Mouse (Mus musculus) heart, embryonic 11.5 days (tissue): ENCODE data around the gene Gsdma3. TPM values are rescaled to one million over a fixed set of nuclear protein-coding genes. Genes with fewer than 3 reads are reported as not detected.
"Not testable (repeated sequence)": the region's sequence is repeated elsewhere in the genome, so short reads cannot be mapped to it uniquely, and the experiment has no call there.

Experiments used
- ATAC-seq: fragments of 200-750 bp; cut with Nextera tagmentation; replicated peaks from 2 replicates; pipeline ENCODE4 v1.8.0; 2017; ENCODE audit warnings: moderate library complexity; ENCODE audit not compliant: insufficient number of reproducible peaks, low FRiP score, low TSS enrichment
- H3K27ac ChIP-seq: fragments of 300-500 bp; sonication (generic); 2 replicates; pipeline ENCODE4 v1.5.1; 2014; ENCODE audit warnings: mild to moderate bottlenecking, low read depth, low read length
- H3K27me3 ChIP-seq: fragments of 300-500 bp; sonication (generic); 2 replicates; pipeline ENCODE4 v1.6.1; 2014; ENCODE audit warnings: mild to moderate bottlenecking, low read length, mixed read lengths; ENCODE audit not compliant: control insufficient read depth, insufficient read depth
- H3K36me3 ChIP-seq: fragments of 300-500 bp; sonication (generic); 2 replicates; pipeline ENCODE4 v1.6.1; 2014; ENCODE audit warnings: mild to moderate bottlenecking, low read length, moderate library complexity, mixed read lengths; ENCODE audit not compliant: control insufficient read depth, insufficient read depth
- H3K4me1 ChIP-seq: fragments of 300-500 bp; sonication (generic); 2 replicates; pipeline ENCODE4 v1.6.1; 2014; ENCODE audit warnings: low read length; ENCODE audit not compliant: control insufficient read depth, insufficient read depth
- H3K4me2 ChIP-seq: fragments of 300-500 bp; sonication (generic); 2 replicates; pipeline ENCODE4 v1.6.1; 2014; ENCODE audit warnings: mild to moderate bottlenecking, moderate library complexity
- H3K4me3 ChIP-seq: fragments of 300-500 bp; sonication (generic); 2 replicates; pipeline ENCODE4 v1.5.1; 2014; ENCODE audit warnings: low read depth, low read length
- H3K9ac ChIP-seq: fragments of 300-500 bp; sonication (generic); 2 replicates; pipeline ENCODE4 v1.6.1; 2014; ENCODE audit warnings: mild to moderate bottlenecking, low read depth, low read length, moderate library complexity
- H3K9me3 ChIP-seq: fragments of 300-500 bp; sonication (generic); replicated peaks from 2 replicates; pipeline ENCODE4 v1.6.1; 2016; ENCODE audit warnings: low read length; ENCODE audit not compliant: control insufficient read depth
- WGBS: fragments of 180-500 bp; shearing (Covaris S2); extraction: QIAGEN DNeasy Blood & Tissue Kit; methylation state at CpG from one replicate; pipeline ENCODE4 v1.1.7; 2014; ENCODE audit not compliant: insufficient replicate concordance; 5-methylcytosine and 5-hydroxymethylcytosine counted together
- polyA plus RNA-seq: library from polyadenylated mRNA; unstranded; fragments of >200 nt; fragmentation: Nextera tagmentation; extraction: Ambion mirVana; gene quantifications from 2 replicates; pipeline ENCODE4 v1.2.1, GENCODE M21; 2014

Gene Gsdma3
- polyA plus RNA-seq, 1 experiment from 2014 or later: 0.14 TPM

DNA sequence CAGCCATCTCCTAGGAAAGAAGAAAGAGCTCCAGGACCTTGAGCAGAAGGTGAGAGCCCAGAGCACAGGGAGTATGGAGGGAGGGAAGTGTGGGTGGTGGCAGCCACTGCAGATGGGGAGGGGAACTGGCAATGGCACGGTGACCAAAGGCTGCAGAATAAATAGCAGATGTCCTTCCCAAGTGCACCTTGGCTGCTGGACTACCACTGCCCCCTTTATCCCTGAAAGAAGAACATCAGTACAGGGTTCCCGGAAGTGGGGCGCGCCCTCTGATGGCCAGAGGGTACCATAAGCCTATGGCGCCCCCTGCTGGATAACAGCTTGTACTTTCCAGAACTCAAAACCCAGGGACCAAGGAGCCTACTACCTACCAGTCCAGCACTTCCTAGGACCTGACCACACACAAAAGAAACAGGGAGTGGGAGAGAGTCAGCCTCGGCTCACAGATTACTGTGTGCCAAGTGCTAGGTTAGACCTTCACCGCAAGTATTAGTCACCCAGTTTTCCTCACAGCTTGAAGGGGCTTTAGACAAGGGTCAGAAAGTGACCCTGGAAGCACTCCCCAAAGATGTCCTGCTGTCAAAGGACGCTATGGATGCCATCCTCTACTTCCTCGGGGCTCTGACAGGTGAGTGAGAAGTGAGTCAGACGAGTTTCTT is 9.3 kb downstream of the Gsdma3 start:
- H3K4me3 ChIP-seq, H3K27me3 ChIP-seq, H3K4me2 ChIP-seq, ATAC-seq, H3K9me3 ChIP-seq, H3K27ac ChIP-seq, H3K9ac ChIP-seq, H3K36me3 ChIP-seq, H3K4me1 ChIP-seq: not testable (repeated sequence)
- WGBS: 32% methylated on average over 10 of the region's 10 CpGs

DNA sequence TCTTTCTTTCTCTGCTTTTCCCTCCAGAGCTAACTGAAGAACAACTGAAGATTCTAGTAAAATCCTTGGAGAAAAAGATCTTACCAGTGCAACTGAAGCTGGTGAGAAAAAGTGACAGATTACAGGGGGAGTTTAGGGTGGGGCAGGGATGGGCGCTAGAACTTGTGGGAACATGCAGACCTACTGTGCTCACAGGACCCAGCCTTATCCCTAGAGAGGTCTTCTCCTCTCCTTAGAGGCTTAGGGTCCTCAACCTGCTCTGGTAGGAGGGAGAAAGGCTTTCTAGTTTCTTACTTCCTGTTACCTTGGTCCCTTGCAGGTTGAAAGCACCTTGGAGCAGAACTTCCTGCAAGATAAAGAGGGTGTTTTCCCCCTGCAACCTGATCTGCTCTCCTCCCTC is 11.3 kb downstream of the Gsdma3 start:
- no peaks in the 10 kb centered on the region for H3K4me1 ChIP-seq
- H3K4me2 ChIP-seq: no peak overlapping the region
- no peaks in the 10 kb centered on the region for H3K27me3 ChIP-seq
- H3K4me3 ChIP-seq: no peak overlapping the region
- H3K36me3 ChIP-seq: no peaks in the 10 kb centered on the region
- ATAC-seq: no peak
- H3K9ac ChIP-seq: no peak overlapping the region
- WGBS: 58% methylated on average over 1 of the region's 1 CpGs
- H3K9me3 ChIP-seq: no peaks in the 10 kb centered on the region
- no peak overlapping the region for H3K27ac ChIP-seq

DNA sequence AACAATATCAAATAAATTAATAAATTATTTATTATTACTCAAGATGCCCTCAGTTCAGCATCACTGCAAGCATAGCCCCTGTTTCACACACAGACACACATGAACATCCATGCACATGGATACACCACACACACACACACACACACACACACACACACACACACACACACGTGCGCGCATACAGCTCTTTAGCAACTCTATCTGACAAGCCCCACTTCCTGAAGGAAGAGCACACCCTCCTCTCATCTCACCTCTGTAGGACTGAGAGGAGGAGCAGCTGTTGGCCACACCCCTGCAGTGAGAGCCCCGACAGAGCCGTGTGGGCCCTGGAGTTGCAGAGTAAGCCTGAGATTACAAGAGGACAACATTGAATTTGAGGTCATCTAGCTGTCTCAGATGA is 13.9 kb downstream of the Gsdma3 start:
- Histone ChIP-seq H3K27ac (no peak overlapping the region), H3K27me3 (no peaks in the 10 kb centered on the region), H3K4me2 (no peak overlapping the region), H3K36me3 (no peaks in the 10 kb centered on the region), H3K9ac (no peak overlapping the region), H3K4me1 (no peaks in the 10 kb centered on the region), H3K9me3 (no peaks in the 10 kb centered on the region), H3K4me3 (no peak overlapping the region)
- no peak for ATAC-seq
- WGBS: 45% methylated on average over 5 of the region's 5 CpGs

DNA sequence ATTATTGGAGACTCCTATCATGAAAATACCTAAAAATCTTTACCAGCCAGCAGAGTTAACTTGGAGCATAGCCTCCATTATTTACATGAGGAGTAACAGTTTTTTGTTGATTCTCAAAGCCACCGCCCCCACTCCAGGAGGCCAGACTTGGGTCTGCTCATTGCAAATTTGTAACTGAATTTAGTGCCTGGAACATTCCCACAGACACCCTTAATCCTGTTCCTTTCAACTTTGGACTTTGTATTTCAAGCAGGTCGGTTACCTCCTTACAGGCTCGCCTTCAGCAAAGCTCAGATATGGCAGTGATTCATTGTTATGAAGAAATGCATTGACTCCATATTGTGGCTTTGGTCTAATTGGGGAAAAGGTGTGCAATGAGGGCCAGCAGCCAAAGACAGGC is 18.6 kb downstream of the Gsdma3 start:
- no peak for ATAC-seq
- Histone ChIP-seq H3K27me3 (peaks cover 4% of the 10 kb centered on the region), H3K4me1 (no peaks in the 10 kb centered on the region), H3K27ac (no peak overlapping the region), H3K36me3 (no peaks in the 10 kb centered on the region), H3K4me3 (no peak overlapping the region), H3K9me3 (no peaks in the 10 kb centered on the region), H3K4me2 (no peak overlapping the region), H3K9ac (no peak overlapping the region)
- 76% methylated on average over 3 of the region's 3 CpGs for WGBS

DNA sequence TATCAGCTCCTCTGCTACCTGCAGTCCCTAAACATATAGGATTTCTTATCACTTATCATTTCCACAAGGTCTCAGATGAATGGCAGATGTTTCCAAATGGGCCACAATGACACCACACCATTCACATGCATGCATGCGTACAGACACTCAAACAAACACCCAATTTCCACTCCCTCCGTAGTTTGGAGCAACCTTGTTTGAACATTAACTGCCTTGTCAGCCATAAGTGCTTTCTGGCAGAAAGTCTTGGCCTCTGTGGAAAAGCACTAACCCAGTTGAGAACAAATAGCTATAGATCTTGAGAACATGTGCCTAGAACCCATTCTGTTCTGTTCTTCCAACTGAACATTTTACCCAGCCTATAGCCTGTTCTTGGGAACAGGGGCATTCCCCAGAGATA is 19.8 kb downstream of the Gsdma3 start:
- no peak for ATAC-seq
- Histone ChIP-seq H3K27me3 (peaks cover 4% of the 10 kb centered on the region), H3K9ac (no peak overlapping the region), H3K9me3 (no peaks in the 10 kb centered on the region), H3K27ac (no peak overlapping the region), H3K4me3 (no peak overlapping the region), H3K36me3 (no peaks in the 10 kb centered on the region), H3K4me2 (no peak overlapping the region), H3K4me1 (no peaks in the 10 kb centered on the region)
- 86% methylated on average over 2 of the region's 2 CpGs for WGBS

DNA sequence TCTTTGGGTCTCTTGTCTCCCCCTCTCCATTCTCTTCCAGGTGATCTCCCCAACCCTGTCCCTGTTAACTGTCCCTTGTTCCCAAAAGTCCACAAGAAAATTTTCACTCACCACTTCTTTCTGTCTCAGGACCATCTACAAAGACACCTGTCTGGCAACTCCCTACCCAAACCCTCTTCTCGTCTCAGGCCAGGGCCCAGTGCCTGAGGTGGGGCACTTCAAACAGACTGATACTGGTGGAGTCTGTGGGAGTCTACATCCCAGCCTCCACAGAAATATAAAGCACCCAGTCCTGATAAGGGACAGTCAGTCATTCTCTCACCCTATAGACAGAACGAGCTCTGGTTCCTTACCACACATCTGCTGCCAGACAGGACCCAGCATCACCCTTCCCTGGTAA is 20.3 kb downstream of the Gsdma3 start, which contains the start of gene Gsdma2:
Gsdma2 (plus strand) TSS at position 301 of the 400 bp plus-strand sequence.
- no peaks in the 10 kb centered on the region for H3K9me3 ChIP-seq
- H3K36me3 ChIP-seq: no peaks in the 10 kb centered on the region
- no peak within 1 kb of the TSS for H3K4me2 ChIP-seq
- 52% methylated on average over 2 of the region's 2 CpGs for WGBS
- no peaks in the 10 kb centered on the region for H3K4me1 ChIP-seq
- no peak within 1 kb of the TSS for H3K9ac ChIP-seq
- H3K27me3 ChIP-seq: peaks cover 4% of the 10 kb centered on the region
- H3K4me3 ChIP-seq: no peak within 1 kb of the TSS
- ATAC-seq: no peak
- no peak within 1 kb of the TSS for H3K27ac ChIP-seq

DNA sequence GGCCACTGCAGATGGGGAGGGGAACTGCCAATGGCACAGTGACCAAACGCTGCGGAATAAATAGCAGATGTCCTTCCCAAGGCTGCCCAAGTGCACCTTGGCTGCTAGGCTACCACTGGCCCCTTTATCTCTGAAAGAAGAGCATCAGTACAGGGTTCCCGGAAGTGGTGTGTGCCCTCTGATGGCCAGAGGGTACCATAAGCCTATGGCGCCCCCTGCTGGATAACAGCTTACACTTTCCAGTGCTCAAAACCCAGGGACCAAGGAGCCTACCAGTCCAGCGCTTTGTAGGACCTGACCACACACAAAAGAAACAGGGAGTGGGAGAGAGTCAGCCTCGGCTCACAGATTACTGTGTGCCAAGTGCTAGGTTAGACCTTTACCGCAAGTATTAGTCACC is 28.9 kb downstream of the Gsdma3 start:
- not testable (repeated sequence) for H3K4me1 ChIP-seq, H3K36me3 ChIP-seq, H3K27ac ChIP-seq, H3K4me3 ChIP-seq, H3K9ac ChIP-seq, H3K9me3 ChIP-seq, H3K4me2 ChIP-seq, H3K27me3 ChIP-seq, ATAC-seq
- 13% methylated on average over 7 of the region's 7 CpGs for WGBS

DNA sequence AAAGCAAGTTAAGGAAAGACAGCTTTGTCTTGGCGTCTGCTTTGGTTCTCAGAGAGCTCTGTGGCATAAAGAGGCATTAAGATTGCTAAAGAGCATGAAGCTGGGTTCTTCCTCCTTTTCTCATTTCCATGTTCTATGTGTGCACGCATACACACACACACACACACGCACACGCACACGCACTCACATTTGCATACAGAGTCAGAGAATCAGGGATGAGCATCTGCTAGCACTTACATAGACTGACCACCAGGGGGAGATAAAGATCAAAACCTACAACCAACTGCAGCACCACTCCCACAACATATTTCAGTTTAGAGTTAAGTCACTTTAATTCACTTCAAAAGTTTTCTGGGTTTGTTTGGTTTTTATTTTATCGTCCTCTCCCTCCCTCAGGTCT is 34.4 kb downstream of the Gsdma3 start:
- no peak overlapping the region for H3K4me2 ChIP-seq
- no peak for ATAC-seq
- H3K4me1 ChIP-seq: no peaks in the 10 kb centered on the region
- H3K9ac ChIP-seq: no peak overlapping the region
- no peak overlapping the region for H3K4me3 ChIP-seq
- 14% methylated on average over 6 of the region's 6 CpGs for WGBS
- no peaks in the 10 kb centered on the region for H3K9me3 ChIP-seq
- H3K27me3 ChIP-seq: peaks cover 7% of the 10 kb centered on the region
- H3K27ac ChIP-seq: no peak overlapping the region
- no peaks in the 10 kb centered on the region for H3K36me3 ChIP-seq

DNA sequence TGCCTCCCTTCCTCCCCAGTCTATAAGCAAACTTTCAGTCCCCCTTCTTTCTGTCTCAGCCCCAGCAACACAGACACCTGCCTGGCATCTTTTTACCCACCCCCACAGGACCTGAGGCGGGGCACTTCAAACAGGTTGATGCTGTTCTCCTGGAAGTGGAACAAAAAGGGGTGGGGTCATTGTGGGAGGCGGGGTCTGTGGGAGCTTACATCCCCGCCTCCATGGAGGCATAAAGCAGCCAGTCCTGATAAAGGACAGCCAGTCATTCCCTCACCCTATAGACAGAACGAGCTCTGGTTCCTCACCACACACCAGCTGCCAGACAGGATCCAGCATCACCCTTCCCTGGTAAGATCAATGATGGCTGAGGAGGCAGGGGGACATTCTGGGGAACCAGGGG is 37.9 kb downstream of the Gsdma3 start, which contains the start of gene Gsdma:
Gsdma (plus strand) TSS at position 261 of the 400 bp plus-strand sequence.
- Histone ChIP-seq H3K9ac (no peak within 1 kb of the TSS), H3K4me1 (no peaks in the 10 kb centered on the region), H3K4me2 (no peak within 1 kb of the TSS), H3K27ac (no peak within 1 kb of the TSS), H3K9me3 (no peaks in the 10 kb centered on the region), H3K36me3 (no peaks in the 10 kb centered on the region), H3K4me3 (no peak within 1 kb of the TSS), H3K27me3 (peaks cover 26% of the 10 kb centered on the region)
- no peak for ATAC-seq
- WGBS: 22% methylated on average over 4 of the region's 4 CpGs
